Mouse (Mus musculus) MEL (cell line): ENCODE data around the gene Sub1. TPM values are rescaled to one million over a fixed set of nuclear protein-coding genes. Genes with fewer than 3 reads are reported as not detected.

Experiments
- DNase-seq: peaks from one replicate; pipeline ENCODE4 v3.0.0; 2011; ENCODE audit warnings: low read depth, low spot score
- H3K27ac ChIP-seq: 2 replicates; pipeline ENCODE4 v1.5.1; 2012; ENCODE audit warnings: low read depth, mild to moderate bottlenecking, control low read depth, low read length, moderate library complexity; ENCODE audit not compliant: control insufficient read depth
- H3K27me3 ChIP-seq, 2 experiments: fragments of 150-350 bp in 1 of 2; sonication (generic) in 1 of 2; 2 replicates each; pipeline ENCODE4 v1.6.1; 2012; ENCODE audit warnings: low read length in 2 of 2, mild to moderate bottlenecking in 2 of 2, improper control_type of control experiment in 1 of 2, moderate library complexity in 1 of 2; ENCODE audit not compliant: insufficient read depth in 2 of 2, control insufficient read depth in 1 of 2
- H3K36me3 ChIP-seq, 2 experiments: 2 replicates each; pipeline ENCODE4 v1.6.1; 2012 to 2014; ENCODE audit warnings: low read length in 2 of 2, improper control_type of control experiment in 1 of 2, inconsistent platforms in 1 of 2, mild to moderate bottlenecking in 1 of 2; ENCODE audit not compliant: insufficient read depth in 2 of 2, control insufficient read depth in 1 of 2
- H3K4me1 ChIP-seq, 2 experiments: fragments of 150-350 bp in 1 of 2; sonication (generic) in 1 of 2; 2 replicates each; pipeline ENCODE4 v1.6.1; 2012; ENCODE audit warnings: low read length in 2 of 2, improper control_type of control experiment in 1 of 2, mild to moderate bottlenecking in 1 of 2; ENCODE audit not compliant: insufficient read depth in 2 of 2, control insufficient read depth in 1 of 2
- H3K4me3 ChIP-seq, 2 experiments: fragments of 150-350 bp in 1 of 2; sonication (generic) in 1 of 2; 2 replicates each; pipeline ENCODE4 v1.5.1; 2012; ENCODE audit warnings: low read depth in 2 of 2, low read length in 2 of 2, mild to moderate bottlenecking in 2 of 2, moderate library complexity in 2 of 2, control low read depth in 1 of 2, improper control_type of control experiment in 1 of 2; ENCODE audit not compliant: control insufficient read depth in 1 of 2, insufficient read depth in 1 of 2
- H3K79me2 ChIP-seq: 2 replicates; pipeline ENCODE4 v1.6.1; 2012; ENCODE audit warnings: mild to moderate bottlenecking, low read length, moderate library complexity; ENCODE audit not compliant: control insufficient read depth, poor library complexity, insufficient read depth
- H3K9ac ChIP-seq: 2 replicates; pipeline ENCODE4 v1.6.1; 2012; ENCODE audit warnings: low read depth, mild to moderate bottlenecking, control low read depth, low read length, moderate library complexity; ENCODE audit not compliant: control insufficient read depth, poor library complexity, severe bottlenecking
- H3K9me3 ChIP-seq: fragments of 150-350 bp; sonication (generic); replicated peaks from 2 replicates; pipeline ENCODE4 v1.6.1; 2012; ENCODE audit warnings: mild to moderate bottlenecking, low read length, improper control_type of control experiment, moderate library complexity; ENCODE audit not compliant: insufficient read depth
- BHLHE40 ChIP-seq: IDR thresholded peaks from 2 replicates; pipeline ENCODE4 v1.6.1; 2012; ENCODE audit warnings: low read depth, mild to moderate bottlenecking, inconsistent platforms, low read length, improper control_type of control experiment, borderline replicate concordance
- CHD1 ChIP-seq: IDR thresholded peaks from 2 replicates; pipeline ENCODE4 v1.6.1; 2012; ENCODE audit warnings: low read depth, mild to moderate bottlenecking, inconsistent platforms, low read length, improper control_type of control experiment
- CHD2 ChIP-seq: IDR thresholded peaks from 2 replicates; pipeline ENCODE4 v1.6.1; 2011; ENCODE audit warnings: low read length, improper control_type of control experiment
- CTCF ChIP-seq, 3 experiments: IDR thresholded peaks in 2 of 3; conservative IDR thresholded peaks in 1 of 3; 2 replicates each; pipeline ENCODE4 v1.5.1; 2011 to 2012; ENCODE audit warnings: low read length in 3 of 3, low read depth in 2 of 3, mild to moderate bottlenecking in 2 of 3, improper control_type of control experiment in 1 of 3, inconsistent platforms in 1 of 3, mixed read lengths in 1 of 3, moderate library complexity in 1 of 3; ENCODE audit not compliant: control insufficient read depth in 1 of 3, insufficient read depth in 1 of 3, poor library complexity in 1 of 3, severe bottlenecking in 1 of 3
- EP300 ChIP-seq, 2 experiments: IDR thresholded peaks; 2 replicates each; pipeline ENCODE4 v1.6.1; 2011; ENCODE audit warnings: improper control_type of control experiment in 2 of 2, low read length in 2 of 2, low read depth in 1 of 2, mild to moderate bottlenecking in 1 of 2
- ETS1 ChIP-seq: IDR thresholded peaks from 2 replicates; pipeline ENCODE4 v1.6.1; 2012; ENCODE audit warnings: low read depth, mild to moderate bottlenecking, inconsistent platforms, low read length, improper control_type of control experiment, moderate library complexity
- GABPA ChIP-seq: IDR thresholded peaks from 2 replicates; pipeline ENCODE4 v1.6.1; 2012; ENCODE audit warnings: low read depth, mild to moderate bottlenecking, inconsistent platforms, low read length, improper control_type of control experiment, moderate library complexity
- HCFC1 ChIP-seq: IDR thresholded peaks from 2 replicates; pipeline ENCODE4 v1.6.1; 2012; ENCODE audit warnings: low read depth, mild to moderate bottlenecking, inconsistent platforms, low read length, improper control_type of control experiment, moderate library complexity
- JUND ChIP-seq: IDR thresholded peaks from 2 replicates; pipeline ENCODE4 v1.6.1; 2011; ENCODE audit warnings: low read depth, mild to moderate bottlenecking, improper control_type of control experiment, low read length
- KAT2A ChIP-seq: conservative IDR thresholded peaks from 2 replicates; pipeline ENCODE4 v1.6.1; 2012; ENCODE audit warnings: low read depth, low read length, improper control_type of control experiment, inconsistent platforms
- MAFK ChIP-seq: IDR thresholded peaks from 2 replicates; pipeline ENCODE4 v1.6.1; 2011; ENCODE audit warnings: low read depth, mild to moderate bottlenecking, low read length, improper control_type of control experiment, borderline replicate concordance
- MAZ ChIP-seq: IDR thresholded peaks from 2 replicates; pipeline ENCODE4 v1.6.1; 2012; ENCODE audit warnings: low read depth, mild to moderate bottlenecking, inconsistent platforms, low read length, improper control_type of control experiment
- MEF2A ChIP-seq: IDR thresholded peaks from 2 replicates; pipeline ENCODE4 v1.6.1; 2014; ENCODE audit warnings: low read depth, mild to moderate bottlenecking, inconsistent platforms, low read length, improper control_type of control experiment; ENCODE audit not compliant: poor library complexity, insufficient replicate concordance, severe bottlenecking; ENCODE audit errors: extremely low read depth
- MXI1 ChIP-seq: IDR thresholded peaks from 2 replicates; pipeline ENCODE4 v1.6.1; 2011; ENCODE audit warnings: mild to moderate bottlenecking, low read depth, low read length, improper control_type of control experiment
- MYB ChIP-seq: IDR thresholded peaks from 2 replicates; pipeline ENCODE4 v1.6.1; 2011; ENCODE audit warnings: mild to moderate bottlenecking, low read depth, low read length, improper control_type of control experiment
- MYC ChIP-seq: IDR thresholded peaks from 2 replicates; pipeline ENCODE4 v1.6.1; 2011; ENCODE audit warnings: low read depth, mild to moderate bottlenecking, low read length, improper control_type of control experiment, moderate library complexity
- NELFE ChIP-seq: IDR thresholded peaks from 2 replicates; pipeline ENCODE4 v1.6.1; 2011; ENCODE audit warnings: low read depth, low read length, improper control_type of control experiment
- NRF1 ChIP-seq: IDR thresholded peaks from 2 replicates; pipeline ENCODE4 v1.6.1; 2014; ENCODE audit warnings: low read depth, mild to moderate bottlenecking, inconsistent platforms, low read length, improper control_type of control experiment, moderate library complexity; ENCODE audit not compliant: poor library complexity, insufficient read depth, severe bottlenecking
- POLR2A ChIP-seq, 2 experiments: IDR thresholded peaks; 2 replicates each; pipeline ENCODE4 v1.6.1; 2011 to 2012; ENCODE audit warnings: low read length in 2 of 2, mild to moderate bottlenecking in 2 of 2, control low read depth in 1 of 2, improper control_type of control experiment in 1 of 2, low read depth in 1 of 2, moderate library complexity in 1 of 2; ENCODE audit not compliant: control insufficient read depth in 1 of 2, insufficient read depth in 1 of 2, poor library complexity in 1 of 2
- POLR2AphosphoS2 ChIP-seq: IDR thresholded peaks from 2 replicates; pipeline ENCODE4 v1.6.1; 2011; ENCODE audit warnings: low read length, improper control_type of control experiment
- SIN3A ChIP-seq: IDR thresholded peaks from 2 replicates; pipeline ENCODE4 v1.6.1; 2012; ENCODE audit warnings: low read length, improper control_type of control experiment, inconsistent platforms
- SMC3 ChIP-seq: IDR thresholded peaks from 2 replicates; pipeline ENCODE4 v1.6.1; 2011; ENCODE audit warnings: low read depth, low read length, improper control_type of control experiment
- UBTF ChIP-seq: IDR thresholded peaks from 2 replicates; pipeline ENCODE4 v1.6.1; 2012; ENCODE audit warnings: low read depth, mild to moderate bottlenecking, inconsistent platforms, low read length, improper control_type of control experiment, moderate library complexity, borderline replicate concordance; ENCODE audit not compliant: insufficient read depth
- USF1 ChIP-seq: IDR thresholded peaks from 2 replicates; pipeline ENCODE4 v1.6.1; 2014; ENCODE audit warnings: low read depth, mild to moderate bottlenecking, inconsistent platforms, low read length, improper control_type of control experiment, moderate library complexity
- USF2 ChIP-seq, 2 experiments: IDR thresholded peaks; 2 replicates each; pipeline ENCODE4 v1.6.1; 2011 to 2012; ENCODE audit warnings: improper control_type of control experiment in 2 of 2, low read length in 2 of 2, borderline replicate concordance in 1 of 2, inconsistent platforms in 1 of 2, low read depth in 1 of 2, mild to moderate bottlenecking in 1 of 2; ENCODE audit not compliant: insufficient read depth in 1 of 2
- ZC3H11A ChIP-seq: IDR thresholded peaks from 2 replicates; pipeline ENCODE4 v1.6.1; 2012; ENCODE audit warnings: low read depth, mild to moderate bottlenecking, inconsistent platforms, low read length, improper control_type of control experiment
- ZKSCAN1 ChIP-seq: IDR thresholded peaks from 2 replicates; pipeline ENCODE4 v1.6.1; 2012; ENCODE audit warnings: low read depth, mild to moderate bottlenecking, inconsistent platforms, low read length, improper control_type of control experiment, moderate library complexity
- ZMIZ1 ChIP-seq: IDR thresholded peaks from 2 replicates; pipeline ENCODE4 v1.6.1; 2012; ENCODE audit warnings: low read depth, mild to moderate bottlenecking, inconsistent platforms, low read length, improper control_type of control experiment, moderate library complexity
- polyA plus RNA-seq, 2 experiments: library from polyadenylated mRNA; stranded (reverse) in 1 of 2; unstranded in 1 of 2; fragments of >175 nt in 1 of 2; fragments of >200 nt in 1 of 2; gene quantifications; 2 replicates each; pipeline versions ENCODE4 v1.2.1 to v1.2.4; 2012; ENCODE audit warnings: low replicate concordance in 2 of 2, low read depth in 1 of 2; ENCODE audit not compliant: insufficient read length in 2 of 2, insufficient read depth in 1 of 2, missing spikeins in 1 of 2
- total RNA-seq: library from RNA; depleted of rRNA; stranded (reverse); fragments of 300-350 nt; gene quantifications from 2 replicates; pipeline ENCODE4 v1.2.3, GENCODE M21; 2012

The Sub1 gene
- total and polyA plus RNA-seq, 3 experiments: 369 to 710 TPM; not detected in 1

- Histone ChIP-seq H3K4me1 (peaks cover 0 to 8% of the 10 kb centered on the region in 2 experiments; a peak in 2 of 4 replicates), H3K4me3 (no peak overlapping the region), H3K9ac (no peak overlapping the region), H3K79me2 (no peaks in the 10 kb centered on the region), H3K36me3 (peaks cover 0 to 2% of the 10 kb centered on the region in 2 experiments; a peak in 1 of 4 replicates), H3K27ac (no peak overlapping the region), H3K9me3 (no peaks in the 10 kb centered on the region), H3K27me3 (no peaks in the 10 kb centered on the region)
- TF ChIP-seq ZKSCAN1: no peak
- no peak for TF ChIP-seq POLR2AphosphoS2
- no peak for TF ChIP-seq ETS1
- TF ChIP-seq MEF2A: no peak
- no peak for TF ChIP-seq MXI1
- TF ChIP-seq GABPA: no peak
- TF ChIP-seq NRF1: no peak
- TF ChIP-seq JUND: no peak
- no peak for TF ChIP-seq SMC3
- TF ChIP-seq UBTF: no peak
- no peak for TF ChIP-seq MAFK
- no peak for TF ChIP-seq USF1
- TF ChIP-seq SIN3A: no peak
- no peak for TF ChIP-seq HCFC1
- no peak for TF ChIP-seq MYC
- no peak for TF ChIP-seq CTCF (IDR thresholded peaks at IDR 0.05 in 2 of 3, conservative IDR thresholded peaks at IDR 0.05 in 1 of 3; ENCODE audit: control insufficient read depth in 1 of 3, insufficient read depth in 1 of 3, low read depth in 2 of 3, low read length in 3 of 3, poor library complexity in 1 of 3, severe bottlenecking in 1 of 3)
- TF ChIP-seq ZC3H11A: no peak
- no peak for TF ChIP-seq MAZ
- no peak for TF ChIP-seq NELFE
- TF ChIP-seq BHLHE40: no peak
- peak; percentile 35 for DNase-seq
Measured at GRCm38 (mm10) chr15:12027807-12028206, 31.0 kb upstream of the Sub1 start.

GRCm38 (mm10) chr15:12026932-12027450, 30.2 kb upstream of the Sub1 start:
- TF ChIP-seq MAZ (no peak), MYB (no peak), NELFE (no peak), USF2 (IDR thresholded peaks at IDR 0.05; ENCODE audit: borderline replicate concordance in 1 of 2, insufficient read depth in 1 of 2, low read depth in 1 of 2, low read length in 2 of 2) (no peak), KAT2A (no peak), ZMIZ1 (no peak), BHLHE40 (no peak), NRF1 (no peak), GABPA (no peak), EP300 (IDR thresholded peaks at IDR 0.05; ENCODE audit: low read depth in 1 of 2, low read length in 2 of 2) (no peak), CTCF (IDR thresholded peaks at IDR 0.05 in 2 of 3, conservative IDR thresholded peaks at IDR 0.05 in 1 of 3; ENCODE audit: control insufficient read depth in 1 of 3, insufficient read depth in 1 of 3, low read depth in 2 of 3, low read length in 3 of 3, poor library complexity in 1 of 3, severe bottlenecking in 1 of 3) (no peak), CHD1 (no peak), USF1 (no peak), POLR2A (IDR thresholded peaks at IDR 0.05; ENCODE audit: control insufficient read depth in 1 of 2, insufficient read depth in 1 of 2, low read depth in 1 of 2, low read length in 2 of 2, poor library complexity in 1 of 2) (no peak), MYC (no peak), ZC3H11A (no peak), MXI1 (no peak), MAFK (no peak), CHD2 (no peak)
- Histone ChIP-seq H3K79me2 (no peaks in the 10 kb centered on the region), H3K4me1 (peaks cover 0 to 12% of the 10 kb centered on the region in 2 experiments; a peak in 2 of 4 replicates), H3K36me3 (peaks cover 0 to 2% of the 10 kb centered on the region in 2 experiments; a peak in 1 of 4 replicates), H3K27ac (no peak overlapping the region), H3K9me3 (no peaks in the 10 kb centered on the region), H3K9ac (no peak overlapping the region), H3K4me3 (no peak overlapping the region), H3K27me3 (no peaks in the 10 kb centered on the region)
- DNase-seq: no peak
